Mouse (Mus musculus): ENCODE data around the gene Hoga1.
"Not testable (repeated sequence)": the region's sequence is repeated elsewhere in the genome, so short reads cannot be mapped to it uniquely, and the experiment has no call there.

Gene Hoga1

DNA sequence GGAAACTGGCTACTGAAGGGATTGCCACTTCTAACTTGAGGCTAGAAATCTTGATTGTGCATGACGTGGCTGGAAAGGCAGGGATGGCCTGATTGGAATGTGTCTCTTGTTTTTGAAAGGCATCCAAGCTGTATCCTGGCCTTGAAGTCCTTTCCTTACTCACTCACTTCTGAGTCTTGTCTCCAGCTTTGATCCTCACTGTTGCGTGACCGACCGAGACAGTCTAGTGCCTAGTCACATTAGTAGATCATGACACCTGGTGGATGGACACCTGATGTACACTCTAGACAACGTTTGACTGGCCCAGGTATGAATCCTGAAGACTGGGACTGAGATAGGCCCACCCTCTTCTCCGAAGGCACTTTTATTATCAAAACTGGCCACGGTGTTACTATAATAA lies 27.4 kb downstream of the Hoga1 start:
- DNase-seq = no peak

DNA sequence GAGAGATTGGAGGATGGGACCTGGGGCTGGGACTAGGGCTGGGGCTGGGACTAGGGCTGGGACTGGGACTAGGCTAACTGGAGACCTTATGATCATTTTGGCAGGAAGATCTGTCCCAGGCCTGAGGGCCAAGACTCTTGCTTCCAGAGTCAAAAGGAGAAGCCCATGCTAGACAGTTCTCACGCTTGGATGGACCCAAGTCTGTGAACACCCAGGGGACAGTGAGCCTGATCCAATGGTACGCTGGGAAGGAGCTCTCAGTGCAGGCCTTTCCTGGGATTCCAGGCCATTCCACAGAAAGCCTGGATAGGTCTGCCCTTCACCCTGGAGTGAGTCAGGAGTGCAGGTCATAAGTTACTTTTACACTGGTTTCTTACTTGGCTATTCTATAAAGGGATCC lies 29.6 kb downstream of the Hoga1 start:
- no peak for DNase-seq

DNA sequence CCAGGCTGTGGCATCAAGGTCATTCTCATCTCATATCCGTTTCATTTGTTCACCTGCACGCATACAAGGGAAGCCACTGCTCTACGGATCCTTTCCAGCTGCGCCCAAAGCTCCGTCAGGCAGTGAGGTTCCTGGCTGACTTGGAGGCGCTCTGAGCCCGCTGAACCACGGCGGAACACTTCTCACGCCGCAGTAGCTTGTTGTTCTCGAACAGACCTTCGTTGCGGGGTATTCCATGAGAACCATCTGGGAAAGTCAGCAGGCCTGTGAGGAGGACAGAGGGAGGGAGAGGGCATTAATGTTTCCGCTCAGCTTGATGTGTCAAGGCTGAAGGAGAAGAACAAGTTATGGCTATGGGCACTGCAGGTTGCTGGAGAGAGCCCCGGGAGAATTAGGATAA lies 30.6 kb downstream of the Hoga1 start:
- no peak for DNase-seq

DNA sequence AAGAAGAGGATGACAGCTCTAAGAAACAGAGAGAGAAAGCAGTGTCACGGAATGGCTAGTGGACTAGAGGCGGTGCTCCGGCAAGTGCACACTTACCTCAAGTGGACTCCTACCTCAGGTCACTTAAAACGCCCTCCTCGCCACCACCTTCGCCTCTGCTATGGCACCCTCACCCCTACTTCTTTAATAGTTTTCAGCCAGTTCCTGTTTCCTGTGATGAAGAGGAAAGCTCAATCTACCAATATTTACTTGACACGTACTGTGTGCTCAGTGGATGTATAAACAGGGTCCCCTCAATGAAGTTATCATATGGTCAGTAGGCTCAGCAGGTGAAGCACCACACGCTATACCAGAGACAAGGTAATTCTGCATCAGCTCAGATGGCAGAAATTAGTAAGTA lies 33.2 kb downstream of the Hoga1 start:
- no peak for DNase-seq

DNA sequence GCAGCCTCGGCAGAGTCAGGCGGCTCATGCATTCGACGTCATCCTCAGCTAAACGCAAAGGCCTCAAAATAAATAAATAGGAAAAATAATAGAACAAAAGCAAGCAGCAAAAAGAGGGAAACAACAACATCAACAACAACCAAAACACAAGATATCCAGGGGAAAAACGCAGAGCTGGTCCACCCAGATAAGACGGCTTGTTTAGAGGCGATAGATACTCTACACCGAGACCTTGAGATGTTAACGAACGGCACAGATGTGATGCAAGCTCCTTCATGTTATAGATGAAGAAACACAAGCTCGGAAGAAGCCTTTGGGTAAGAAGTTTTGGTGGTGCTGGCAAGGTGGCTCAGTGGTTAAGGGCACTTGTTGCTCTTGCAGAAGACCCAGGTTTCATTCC lies 33.6 kb downstream of the Hoga1 start:
- no peak for DNase-seq

DNA sequence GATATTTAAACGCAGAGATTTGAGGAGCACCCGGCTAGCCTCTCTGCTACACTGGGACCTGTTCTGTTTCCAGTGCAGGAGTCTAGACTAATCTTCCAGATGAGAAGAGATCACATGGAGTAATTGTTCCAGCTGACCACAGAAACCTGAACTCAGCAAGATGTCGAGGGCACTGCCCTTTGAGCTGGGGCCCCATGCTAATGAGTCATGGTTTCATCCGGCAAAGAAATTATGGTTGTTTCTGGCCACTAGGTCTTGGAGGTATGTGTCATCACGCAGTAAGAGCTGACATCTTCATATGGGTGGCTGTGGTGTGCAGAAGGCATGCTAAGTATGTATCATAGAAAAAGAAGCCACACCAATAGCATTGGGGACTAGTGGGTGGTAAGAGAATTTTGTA lies 34.5 kb downstream of the Hoga1 start:
- no peak for DNase-seq

DNA sequence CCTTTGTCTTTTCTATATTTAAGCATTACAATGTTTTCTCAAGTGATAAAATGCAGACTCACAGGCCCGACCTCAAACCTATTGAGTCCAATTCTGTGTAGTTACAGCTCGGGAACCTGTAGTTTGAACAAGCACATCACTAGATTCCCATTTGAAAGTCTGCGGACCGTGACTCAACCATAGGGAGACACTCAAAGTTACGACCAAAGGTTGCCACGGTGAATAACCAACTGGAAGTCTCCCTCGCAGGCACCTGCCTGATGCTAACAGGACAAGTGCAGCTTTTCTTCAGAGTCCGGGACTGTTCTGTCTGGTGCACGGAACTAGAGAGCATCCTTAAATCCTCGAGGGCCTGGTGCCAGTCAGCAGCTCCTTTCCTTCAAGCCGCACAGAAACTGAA lies 35.1 kb downstream of the Hoga1 start:
- no peak for DNase-seq

DNA sequence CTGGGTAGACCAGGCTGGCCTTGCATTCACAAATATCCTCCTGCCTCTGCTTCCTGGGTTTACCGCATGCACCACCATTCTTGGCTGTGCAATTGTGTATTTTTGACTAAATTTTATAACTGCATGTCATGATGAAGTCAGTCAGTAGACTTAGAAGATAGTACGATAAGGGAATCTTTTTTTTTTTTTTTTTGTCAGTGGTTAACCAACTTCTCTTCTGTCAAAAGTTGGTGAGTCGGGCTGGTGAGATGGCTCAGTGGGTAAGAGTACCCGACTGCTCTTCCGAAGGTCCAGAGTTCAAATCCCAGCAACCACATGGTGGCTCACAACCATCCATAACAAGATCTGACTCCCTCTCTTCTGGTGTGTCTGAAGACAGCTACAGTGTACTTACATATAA lies 36.2 kb downstream of the Hoga1 start:
- not testable (repeated sequence) for DNase-seq

DNA sequence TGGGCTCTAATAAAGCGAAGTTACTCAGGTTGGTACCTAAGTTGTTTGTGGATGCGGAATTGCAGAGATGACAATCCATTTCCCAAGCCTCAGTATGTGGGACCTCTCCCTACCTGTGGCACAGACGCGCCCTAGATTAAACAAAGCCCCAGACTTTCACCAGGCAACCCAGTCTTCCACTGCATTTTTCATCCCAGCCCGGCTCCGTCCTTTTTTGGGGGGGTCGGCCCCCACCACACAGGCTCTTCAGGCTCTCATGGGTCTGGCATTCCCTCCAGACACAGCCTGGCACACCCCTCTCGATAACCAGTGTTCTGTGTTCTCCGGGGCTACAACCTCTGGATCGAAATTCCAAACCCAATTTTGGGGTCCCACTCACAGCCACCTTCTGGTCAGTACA lies 40.3 kb downstream of the Hoga1 start:
- no peak for DNase-seq

DNA sequence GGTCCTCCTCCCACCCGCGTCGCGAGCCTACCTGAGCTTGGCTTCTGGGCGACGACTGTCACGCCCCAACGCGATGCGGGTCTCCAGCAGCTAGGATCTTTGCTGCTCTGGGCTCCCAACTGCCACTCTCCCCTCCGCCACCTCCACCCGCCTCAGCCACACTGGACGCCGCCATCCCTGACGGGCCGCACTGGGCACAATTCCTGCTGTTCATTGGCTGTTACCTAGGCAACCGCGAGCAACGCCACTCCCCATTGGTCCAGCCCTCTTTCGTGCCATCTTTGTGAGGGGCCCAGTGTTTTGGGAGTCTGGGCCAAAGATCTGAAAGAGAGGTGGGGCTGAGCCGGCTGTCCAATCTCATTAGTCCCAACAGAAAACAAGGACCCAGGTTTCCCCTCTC lies 40.8 kb downstream of the Hoga1 start, which contains the start of gene Morn4:
Gene Morn4, minus strand, starts transcription at position 192 of the 400 bp plus-strand sequence.
- DNase-seq = peak; percentile 91

DNA sequence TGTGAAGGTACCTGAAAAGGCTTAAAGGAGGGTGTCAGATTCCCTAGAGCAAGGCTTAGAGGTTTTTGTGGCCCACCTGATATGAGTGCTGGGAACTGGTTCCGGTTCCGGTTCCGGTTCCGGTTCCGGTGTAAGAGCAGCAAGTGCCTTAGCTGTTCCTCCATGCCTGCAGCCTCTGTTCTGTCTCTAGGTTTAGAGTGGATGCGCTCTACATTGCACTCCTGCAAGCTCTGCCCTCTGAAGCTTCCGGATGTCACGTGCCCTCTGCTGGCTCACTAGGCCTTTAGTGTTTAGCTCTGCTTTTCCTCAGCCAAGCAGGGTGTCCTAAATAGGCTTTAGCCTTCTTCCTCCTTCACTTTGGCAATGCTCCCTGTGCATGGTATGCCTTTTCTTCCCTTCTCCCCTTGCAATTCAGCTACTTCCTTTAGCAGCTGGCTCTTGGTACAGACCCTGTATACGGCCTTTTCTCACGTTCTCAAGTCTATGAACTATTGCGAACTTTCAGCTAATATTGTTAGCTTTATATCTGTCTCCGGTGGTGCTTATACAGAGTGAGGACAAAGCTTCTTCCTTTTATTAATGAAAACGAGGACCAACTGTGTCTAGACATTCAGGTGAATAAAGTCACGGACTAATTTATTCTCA lies 43.8 kb downstream of the Hoga1 start:
- peak; percentile 38 for DNase-seq

DNA sequence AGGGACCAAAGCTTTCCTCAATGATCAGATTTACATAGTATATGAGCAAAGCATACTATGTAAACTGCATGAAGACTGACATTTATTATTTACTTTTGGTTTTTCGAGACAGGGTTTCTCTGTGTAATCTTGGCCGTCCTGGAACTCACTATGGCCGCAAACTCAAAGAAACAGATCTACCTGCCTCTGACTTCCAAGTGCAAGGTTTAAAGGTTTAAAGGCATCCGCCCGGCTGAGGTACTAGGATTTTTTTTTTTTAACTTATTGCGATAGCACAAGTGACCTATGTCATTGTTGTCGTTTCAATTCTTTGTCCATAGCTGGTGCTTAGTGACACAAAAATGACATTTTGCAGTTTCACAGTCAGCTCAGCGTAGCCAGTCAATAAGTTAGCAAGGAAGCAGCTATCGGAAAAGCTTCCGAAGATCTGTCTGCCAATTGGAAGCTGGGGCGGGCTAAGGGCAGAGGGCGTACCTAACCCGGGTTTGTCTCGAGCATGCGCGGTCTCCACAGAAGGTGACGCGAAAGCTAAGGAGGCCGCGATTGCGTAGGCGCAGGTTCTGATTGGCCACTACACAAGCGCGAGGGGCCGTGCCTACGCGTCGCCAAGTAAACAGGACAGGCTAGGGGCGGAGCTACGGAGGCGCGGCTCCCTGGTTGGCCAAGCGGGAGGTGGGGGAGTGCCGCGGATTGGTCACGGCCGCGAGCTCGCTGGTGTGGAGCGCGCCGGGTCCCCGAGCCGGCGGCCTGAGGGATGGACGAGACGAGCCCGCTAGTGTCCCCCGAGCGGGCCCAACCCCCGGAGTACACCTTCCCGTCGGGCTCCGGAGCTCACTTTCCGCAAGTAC lies 44.6 kb downstream of the Hoga1 start, which contains the start of gene Pi4k2a:
Gene Pi4k2a, plus strand, starts transcription at position 723 of the 848 bp plus-strand sequence.
- peak; percentile 99 for DNase-seq

DNA sequence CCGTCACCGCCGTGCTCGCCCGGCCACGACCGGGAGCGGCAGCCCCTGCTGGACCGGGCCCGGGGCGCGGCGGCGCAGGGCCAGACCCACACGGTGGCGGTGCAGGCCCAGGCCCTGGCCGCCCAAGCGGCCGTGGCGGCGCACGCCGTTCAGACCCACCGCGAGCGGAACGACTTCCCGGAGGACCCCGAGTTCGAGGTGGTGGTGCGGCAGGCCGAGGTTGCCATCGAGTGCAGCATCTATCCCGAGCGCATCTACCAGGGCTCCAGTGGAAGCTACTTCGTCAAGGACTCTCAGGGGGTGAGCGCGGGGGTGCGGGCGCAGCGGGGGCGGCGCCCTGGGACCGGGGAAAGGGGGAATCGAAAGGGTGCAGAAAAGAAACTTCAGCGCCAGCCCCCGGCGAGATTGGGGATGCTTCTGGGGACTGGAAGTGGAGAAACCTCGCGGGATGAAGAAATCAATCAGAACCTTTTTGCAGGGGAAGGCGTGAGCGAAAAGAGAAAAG lies 45.3 kb downstream of the Hoga1 start:
- DNase-seq = no peak

DNA sequence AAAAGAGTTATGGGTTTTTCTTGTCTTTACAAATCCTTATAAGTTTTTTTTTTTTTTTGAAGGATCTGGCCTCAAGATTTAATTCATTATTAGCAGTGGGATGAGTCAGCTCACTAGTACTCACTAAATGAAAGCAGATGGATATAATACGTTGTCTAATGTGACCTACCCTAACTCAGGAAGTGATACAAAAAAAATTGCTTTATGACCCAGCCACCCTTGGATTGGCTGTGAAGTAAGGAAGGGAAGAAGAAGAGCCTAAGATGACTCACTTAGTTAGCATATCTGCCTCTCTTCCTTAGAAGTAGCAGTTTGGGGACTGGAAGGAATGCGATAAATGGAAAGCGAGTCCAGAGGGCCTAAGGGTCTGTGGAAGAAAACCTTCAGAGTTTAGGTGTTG lies 54.0 kb downstream of the Hoga1 start:
- DNase-seq = no peak

DNA sequence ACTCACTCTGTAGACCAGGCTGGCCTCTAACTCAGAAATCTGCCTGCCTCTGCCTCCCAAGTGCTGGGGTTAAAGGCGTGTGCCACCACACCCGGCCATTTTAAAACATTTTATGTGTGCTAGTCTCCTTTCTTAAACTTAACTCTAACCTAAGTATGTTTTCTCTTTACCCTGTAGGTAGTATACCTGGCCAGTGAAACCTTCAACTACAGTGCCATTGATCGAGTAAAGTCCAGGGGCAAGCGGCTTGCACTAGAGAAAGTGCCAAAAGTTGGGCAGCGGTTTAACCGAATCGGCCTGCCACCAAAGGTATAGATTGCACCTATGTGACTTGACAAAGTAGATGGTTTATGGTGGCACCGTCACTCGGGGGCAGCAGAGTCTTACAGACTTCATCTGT lies 59.3 kb downstream of the Hoga1 start:
- DNase-seq = no peak

DNA sequence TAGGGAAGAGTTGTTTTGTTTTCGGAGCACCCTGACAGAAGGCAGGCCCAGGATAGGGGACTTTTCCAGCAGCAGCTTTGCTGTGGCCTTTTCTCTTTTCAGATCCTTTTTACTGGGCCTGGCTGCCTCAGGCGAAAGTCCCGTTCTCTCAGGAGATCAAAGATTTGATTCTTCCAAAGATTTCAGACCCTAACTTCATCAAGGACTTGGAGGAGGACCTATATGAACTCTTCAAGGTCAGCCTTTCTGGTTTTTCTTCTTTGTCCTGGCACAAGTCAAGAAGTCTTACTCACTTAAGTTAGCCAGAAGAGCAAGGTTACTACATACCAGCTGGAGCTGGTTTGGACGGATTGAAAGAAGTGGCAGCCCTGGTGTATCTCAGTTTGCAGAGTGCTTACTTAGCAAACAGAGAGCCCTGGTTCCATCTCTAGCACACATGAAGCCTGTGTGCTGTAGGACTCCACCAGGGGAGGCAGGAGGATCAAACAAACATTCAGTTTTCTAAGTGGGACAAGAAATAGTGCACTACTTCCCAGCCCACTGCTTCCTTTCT lies 70.4 kb downstream of the Hoga1 start:
- DNase-seq = no peak

DNA sequence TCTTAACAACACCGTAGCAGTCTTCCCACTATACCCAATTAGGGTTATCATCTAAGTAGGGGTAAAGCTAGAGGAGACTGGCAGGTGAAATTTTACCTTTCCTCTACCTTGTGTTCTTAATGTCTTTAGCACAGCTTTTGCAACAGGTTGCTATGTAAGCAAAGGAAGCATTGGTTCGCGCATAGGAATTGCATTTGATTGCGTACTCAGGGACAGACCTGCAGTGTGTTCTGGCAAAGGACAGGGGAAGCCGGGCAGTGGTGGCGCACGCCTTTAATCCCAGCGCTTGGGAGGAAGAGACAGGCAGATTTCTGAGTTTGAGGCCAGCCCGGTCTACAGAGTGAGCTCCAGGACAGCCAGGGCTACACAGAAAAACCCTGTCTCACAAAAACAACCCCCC lies 72.7 kb downstream of the Hoga1 start:
- no peak for DNase-seq

DNA sequence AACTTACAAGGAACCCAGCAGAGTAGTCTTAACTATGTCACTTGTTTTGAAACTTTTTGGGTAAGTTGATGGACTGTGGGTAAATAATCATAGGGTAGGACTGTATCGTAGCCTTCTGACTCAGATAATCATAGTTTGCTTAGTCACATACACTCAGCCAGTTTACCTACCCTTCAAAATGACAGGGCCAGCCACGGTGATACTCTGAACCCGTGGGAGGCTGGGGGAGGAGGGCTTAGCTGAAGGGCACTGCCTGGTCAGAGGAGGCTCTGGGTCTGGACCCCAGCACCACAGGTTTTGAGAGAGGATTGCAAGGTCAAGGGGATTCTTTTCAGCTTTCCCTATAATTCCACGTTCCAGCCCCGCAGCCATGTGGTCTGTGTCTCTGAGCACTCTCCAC lies 73.2 kb downstream of the Hoga1 start:
- DNase-seq = no peak

DNA sequence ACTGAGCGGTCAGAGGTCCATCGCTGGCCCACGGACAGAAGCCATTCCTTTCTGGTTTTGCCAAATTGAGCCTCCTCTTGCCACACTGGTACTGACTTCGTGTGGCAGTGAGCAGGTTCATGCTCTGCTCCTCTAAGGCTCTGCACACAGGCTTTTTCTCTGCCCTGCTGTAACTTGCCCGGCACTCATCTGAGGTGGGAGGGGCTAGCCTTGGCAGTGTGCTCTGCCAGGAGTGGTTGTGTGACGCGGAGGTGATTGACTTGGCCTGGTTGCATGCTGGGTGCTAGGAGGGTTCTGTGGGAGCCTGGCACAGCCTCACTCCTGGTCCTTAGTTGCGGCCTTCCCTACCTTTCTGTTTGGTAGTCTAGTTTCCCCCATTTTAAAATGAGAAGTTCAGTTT lies 75.0 kb downstream of the Hoga1 start:
- DNase-seq = no peak
